Mouse (Mus musculus) heart, postnatal 0 days (tissue): ENCODE data around the gene Cops7b.

Experiments
- CTCF ChIP-seq: IDR thresholded peaks from 2 replicates; pipeline ENCODE4 v1.5.1; 2016; ENCODE audit warnings: antibody characterized with exemption, control low read depth, low read depth
- EP300 ChIP-seq: IDR thresholded peaks from 2 replicates; pipeline ENCODE4 v1.6.1; 2016; ENCODE audit warnings: antibody characterized with exemption, low read depth

- TF ChIP-seq EP300 (no peak), CTCF (no peak)
These were observed 1.0 kb downstream of the Cops7b start for GRCm38 (mm10) chr1:86583709-86584108.
